Mouse (Mus musculus): Measurements from ENCODE around the gene Olfr394. TPM values are rescaled to one million over a fixed set of nuclear protein-coding genes. Genes with fewer than 3 reads are reported as not detected.
"Not testable (repeated sequence)": the region's sequence is repeated elsewhere in the genome, so short reads cannot be mapped to it uniquely, and the experiment has no call there.

The Olfr394 gene
- total RNA-seq (2021) = not detected
- long read RNA-seq = 0 reads

- no peak for DNase-seq (ENCODE audit: low spot score in 2 of 2)
Observed at GRCm38 (mm10) chr11:73890671-73891070, at the start of gene Olfr394. Gene Olfr394 (minus strand): TSS chr11:73890771.

- no peak for DNase-seq (ENCODE audit: low spot score in 2 of 2)
Observed at GRCm38 (mm10) chr11:73936377-73936776, 45.8 kb upstream of the Olfr394 start, which contains the start of gene Olfr23. Gene Olfr23 (plus strand): TSS chr11:73936677.

GRCm38 (mm10) chr11:73909199-73909598 is 18.6 kb upstream of the Olfr394 start, which contains the start of gene Olfr395:
Gene Olfr395 (minus strand): TSS chr11:73909299.
- DNase-seq (ENCODE audit: low spot score in 2 of 2) = not testable (repeated sequence)

GRCm38 (mm10) chr11:73851354-73851753 is 39.2 kb downstream of the Olfr394 start, which contains the start of gene Olfr393:
Gene Olfr393 (minus strand): TSS chr11:73851454.
- DNase-seq (ENCODE audit: low spot score in 2 of 2) = no peak

Other genes with a start within 250 kb of the Olfr394 start
- not detected for gene Zfp735, start 202.0 kb downstream of the Olfr394 start, total RNA-seq (2021)
- not detected for gene Olfr389, start 110.1 kb downstream of the Olfr394 start, total RNA-seq (2021)
- gene Olfr390, start 107.8 kb downstream of the Olfr394 start, total RNA-seq (2021) = not detected
- gene Olfr391-ps, start 87.7 kb downstream of the Olfr394 start, total RNA-seq (2021) = not detected
- not detected for gene Olfr392, start 73.7 kb downstream of the Olfr394 start, total RNA-seq (2021)
- not detected for gene Olfr393, start 39.3 kb downstream of the Olfr394 start, total RNA-seq (2021)
- not detected for gene Olfr395, start 18.5 kb upstream of the Olfr394 start, total RNA-seq (2021)
- gene Olfr23, start 45.9 kb upstream of the Olfr394 start, total RNA-seq (2021) = not detected
- not detected for gene Olfr397, start 70.0 kb upstream of the Olfr394 start, total RNA-seq (2021)
- gene Olfr398, start 99.6 kb upstream of the Olfr394 start, total RNA-seq (2021) = not detected
- gene Olfr139, start 165.8 kb upstream of the Olfr394 start, total RNA-seq (2021) = not detected
- not detected for gene Olfr399, start 165.8 kb upstream of the Olfr394 start, total RNA-seq (2021)
- gene Zfp616, start 179.2 kb upstream of the Olfr394 start, total RNA-seq (2021) = not detected
- gene Olfr401, start 222.9 kb upstream of the Olfr394 start, total RNA-seq (2021) = not detected

Data from layer of hippocampus, adult 18-20 months (tissue).